Mouse (Mus musculus): ENCODE data around the gene Stx8. TPM values are rescaled to one million over a fixed set of nuclear protein-coding genes. Genes with fewer than 3 reads are reported as not detected.

Stx8 gene
- total and polyA plus RNA-seq, 3 experiments: 29.5 to 152 (median 30.9) TPM

DNA sequence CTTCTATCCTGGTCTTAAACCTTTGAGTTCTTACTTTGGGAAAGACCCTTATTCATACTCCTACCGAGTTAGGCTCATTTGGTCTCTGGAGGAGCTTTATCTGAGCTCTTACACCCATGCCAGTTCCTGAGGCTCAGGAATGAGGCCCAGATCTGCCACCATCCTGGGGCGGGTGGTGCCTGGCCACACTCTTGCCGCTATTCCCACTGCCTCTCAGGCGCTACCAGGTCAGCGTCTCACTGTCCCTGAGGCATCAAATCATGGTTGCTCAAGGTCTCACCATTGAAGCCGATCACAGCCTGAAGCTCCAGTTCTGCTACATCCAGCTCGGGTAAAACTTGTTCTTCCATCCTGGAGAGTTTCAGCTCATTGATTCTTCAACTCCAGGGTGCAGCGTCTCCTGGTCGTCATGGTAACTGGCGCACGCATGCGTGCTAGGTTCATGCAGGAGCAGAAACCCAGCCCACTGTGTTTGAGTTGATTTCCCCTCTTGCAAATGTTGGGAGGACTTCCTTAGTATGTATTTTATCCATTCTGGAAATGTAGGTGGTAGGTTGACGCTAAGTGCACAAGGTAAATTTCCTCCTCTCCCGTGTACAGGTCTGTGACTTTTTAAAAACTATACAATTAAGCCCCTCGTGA lies 630 bp upstream of the Stx8 start, which contains the start of gene Cfap52:
Gene Cfap52 (minus strand): TSS at position 410 of the 642 bp plus-strand sequence.
- Histone ChIP-seq H3K4me3 (ENCODE audit: control insufficient read depth in 1 of 2, insufficient read depth in 1 of 2, low read depth in 2 of 2, low read length in 2 of 2) (peak within 1 kb of the TSS; percentile 80 to 83), H3K4me1 (ENCODE audit: control insufficient read depth in 1 of 2, insufficient read depth in 2 of 2, low read length in 2 of 2) (peaks cover 3 to 5% of the 10 kb centered on the region in 2 experiments; a peak in 2 of 4 replicates), H3K36me3 (ENCODE audit: control insufficient read depth in 1 of 2, insufficient read depth in 2 of 2, low read length in 2 of 2) (peaks cover 0 to 4% of the 10 kb centered on the region in 2 experiments; a peak in 1 of 4 replicates), H3K9me3 (replicated peaks; ENCODE audit: insufficient read depth, low read length) (no peaks in the 10 kb centered on the region), H3K27me3 (ENCODE audit: control insufficient read depth in 1 of 2, insufficient read depth in 2 of 2, low read length in 2 of 2) (no peaks in the 10 kb centered on the region), H3K79me2 (ENCODE audit: control insufficient read depth, insufficient read depth, low read length, poor library complexity) (peaks cover 6% of the 10 kb centered on the region), H3K27ac (ENCODE audit: control insufficient read depth, low read depth, low read length) (peak within 1 kb of the TSS; percentile 35), H3K9ac (ENCODE audit: control insufficient read depth, low read depth, low read length, poor library complexity, severe bottlenecking) (peak within 1 kb of the TSS; percentile 76)
- peak; percentile 88 for DNase-seq (ENCODE audit: low read depth, low spot score)
- TF ChIP-seq NRF1 (IDR thresholded peaks at IDR 0.05; ENCODE audit: insufficient read depth, low read depth, low read length, poor library complexity, severe bottlenecking) (peak; percentile 89), NELFE (IDR thresholded peaks at IDR 0.05; ENCODE audit: low read depth, low read length) (peak; percentile 57), HCFC1 (IDR thresholded peaks at IDR 0.05; ENCODE audit: low read depth, low read length) (peak; percentile 58), POLR2A (IDR thresholded peaks at IDR 0.05; ENCODE audit: control insufficient read depth in 1 of 2, insufficient read depth in 1 of 2, low read depth in 1 of 2, low read length in 2 of 2, poor library complexity in 1 of 2) (no peak), ZKSCAN1 (IDR thresholded peaks at IDR 0.05; ENCODE audit: low read depth, low read length) (no peak), SIN3A (IDR thresholded peaks at IDR 0.05; ENCODE audit: low read length) (peak; percentile 92), MAX (IDR thresholded peaks at IDR 0.05; ENCODE audit: low read length) (0 out of 2 replicates have a peak, but pooled peaks have one; percentile 12), USF2 (IDR thresholded peaks at IDR 0.05; ENCODE audit: borderline replicate concordance in 1 of 2, insufficient read depth in 1 of 2, low read depth in 1 of 2, low read length in 2 of 2) (no peak), JUND (IDR thresholded peaks at IDR 0.05; ENCODE audit: low read depth, low read length) (no peak), UBTF (IDR thresholded peaks at IDR 0.05; ENCODE audit: borderline replicate concordance, insufficient read depth, low read depth, low read length) (no peak), MXI1 (IDR thresholded peaks at IDR 0.05; ENCODE audit: low read depth, low read length) (peak; percentile 80), ELF1 (IDR thresholded peaks at IDR 0.05; ENCODE audit: low read depth, low read length) (peak; percentile 71), BHLHE40 (IDR thresholded peaks at IDR 0.05; ENCODE audit: borderline replicate concordance, low read depth, low read length) (no peak), ZNF384 (IDR thresholded peaks at IDR 0.05; ENCODE audit: low read depth, low read length) (no peak), ZMIZ1 (IDR thresholded peaks at IDR 0.05; ENCODE audit: low read depth, low read length) (no peak), MAFK (IDR thresholded peaks at IDR 0.05; ENCODE audit: borderline replicate concordance, low read depth, low read length) (no peak), MAZ (IDR thresholded peaks at IDR 0.05; ENCODE audit: low read depth, low read length) (no peak)

DNA sequence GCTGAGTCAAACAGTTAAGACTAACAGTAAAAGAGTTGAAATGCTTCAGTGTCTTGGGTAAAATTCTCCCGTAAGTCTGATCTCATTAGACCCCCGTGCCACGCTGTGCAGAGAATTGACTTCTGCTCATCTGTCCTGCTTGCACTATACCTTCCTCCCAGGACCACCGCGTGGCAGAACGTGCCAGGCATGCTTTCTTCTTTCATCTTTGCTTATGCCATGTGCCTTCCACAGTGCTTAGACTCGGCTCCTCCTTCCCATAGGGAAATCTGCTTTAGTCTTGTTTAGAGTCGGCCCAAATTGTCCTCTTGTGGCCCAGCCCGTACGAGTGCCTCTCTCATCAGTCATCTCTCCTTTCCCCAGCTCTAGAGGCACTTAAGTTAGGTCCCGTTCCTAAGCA lies 1.8 kb downstream of the Stx8 start:
- Histone ChIP-seq H3K27ac (ENCODE audit: control insufficient read depth, low read depth, low read length) (no peak overlapping the region), H3K4me3 (ENCODE audit: control insufficient read depth in 1 of 2, insufficient read depth in 1 of 2, low read depth in 2 of 2, low read length in 2 of 2) (no peak overlapping the region), H3K27me3 (ENCODE audit: control insufficient read depth in 1 of 2, insufficient read depth in 2 of 2, low read length in 2 of 2) (no peaks in the 10 kb centered on the region), H3K36me3 (ENCODE audit: control insufficient read depth in 1 of 2, insufficient read depth in 2 of 2, low read length in 2 of 2) (peaks cover 0 to 4% of the 10 kb centered on the region in 2 experiments; a peak in 2 of 4 replicates), H3K79me2 (ENCODE audit: control insufficient read depth, insufficient read depth, low read length, poor library complexity) (peaks cover 6% of the 10 kb centered on the region), H3K4me1 (ENCODE audit: control insufficient read depth in 1 of 2, insufficient read depth in 2 of 2, low read length in 2 of 2) (peaks cover 3 to 5% of the 10 kb centered on the region in 2 experiments; a peak in 2 of 4 replicates), H3K9me3 (replicated peaks; ENCODE audit: insufficient read depth, low read length) (no peaks in the 10 kb centered on the region), H3K9ac (ENCODE audit: control insufficient read depth, low read depth, low read length, poor library complexity, severe bottlenecking) (no peak overlapping the region)
- DNase-seq (ENCODE audit: low read depth, low spot score): no peak
- no peak for TF ChIP-seq MAX (IDR thresholded peaks at IDR 0.05; ENCODE audit: low read length)
- TF ChIP-seq CTCF (IDR thresholded peaks at IDR 0.05 in 2 of 3, conservative IDR thresholded peaks at IDR 0.05 in 1 of 3; ENCODE audit: control insufficient read depth in 1 of 3, insufficient read depth in 1 of 3, low read depth in 2 of 3, low read length in 3 of 3, poor library complexity in 1 of 3, severe bottlenecking in 1 of 3): no peak
- TF ChIP-seq HCFC1 (IDR thresholded peaks at IDR 0.05; ENCODE audit: low read depth, low read length): no peak
- no peak for TF ChIP-seq USF1 (IDR thresholded peaks at IDR 0.05; ENCODE audit: low read depth, low read length)
- no peak for TF ChIP-seq SIN3A (IDR thresholded peaks at IDR 0.05; ENCODE audit: low read length)
- no peak for TF ChIP-seq MEF2A (IDR thresholded peaks at IDR 0.05; ENCODE audit: extremely low read depth, insufficient replicate concordance, low read depth, low read length, poor library complexity, severe bottlenecking)
- no peak for TF ChIP-seq MAZ (IDR thresholded peaks at IDR 0.05; ENCODE audit: low read depth, low read length)
- TF ChIP-seq MYC (IDR thresholded peaks at IDR 0.05; ENCODE audit: low read depth, low read length): no peak
- no peak for TF ChIP-seq ZMIZ1 (IDR thresholded peaks at IDR 0.05; ENCODE audit: low read depth, low read length)
- TF ChIP-seq NELFE (IDR thresholded peaks at IDR 0.05; ENCODE audit: low read depth, low read length): no peak
- no peak for TF ChIP-seq POLR2A (IDR thresholded peaks at IDR 0.05; ENCODE audit: control insufficient read depth in 1 of 2, insufficient read depth in 1 of 2, low read depth in 1 of 2, low read length in 2 of 2, poor library complexity in 1 of 2)
- no peak for TF ChIP-seq RAD21 (IDR thresholded peaks at IDR 0.05; ENCODE audit: low read depth, low read length)
- no peak for TF ChIP-seq GABPA (IDR thresholded peaks at IDR 0.05; ENCODE audit: low read depth, low read length)
- no peak for TF ChIP-seq GATA1 (IDR thresholded peaks at IDR 0.05; ENCODE audit: low read depth, low read length)
- no peak for TF ChIP-seq MYB (IDR thresholded peaks at IDR 0.05; ENCODE audit: low read depth, low read length)
- no peak for TF ChIP-seq ZC3H11A (IDR thresholded peaks at IDR 0.05; ENCODE audit: low read depth, low read length)
